In the genomic region with DNA sequence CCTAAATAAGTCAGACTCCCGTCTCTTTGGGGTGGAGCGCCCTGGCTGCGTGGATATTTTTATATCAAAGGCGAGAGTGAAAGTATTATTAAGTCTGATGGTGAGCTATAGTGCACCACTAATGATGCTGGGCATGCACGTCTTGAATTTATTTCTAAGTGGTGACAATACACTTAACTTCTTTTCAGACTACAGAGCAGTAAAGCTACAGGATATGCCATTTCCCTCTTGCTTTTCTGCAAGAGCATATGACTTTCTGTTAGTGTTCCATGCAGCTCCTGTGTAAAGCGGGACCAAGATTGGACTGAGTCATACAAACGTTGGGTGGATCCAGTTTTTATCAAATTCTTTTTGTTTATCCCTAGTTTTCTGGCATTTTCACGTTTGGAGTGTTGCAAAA, we compare ENCODE assay signal across 8 mouse cellular contexts. TPM values are rescaled to one million over a fixed set of nuclear protein-coding genes. Genes with fewer than 3 reads are reported as not detected.
DNase-seq lines count a peak whose midpoint lies in the region; ATAC-seq lines count a peak whose summit lies in the region.

No protein-coding gene starts in this region.

- intact Hi-C loops in left cerebral cortex, postnatal 25 days (cut with DNase I), result no loop called here
- intact Hi-C loops in left cerebral cortex, postnatal 10 days (cut with DNase I), result no loop called here

- peaks cover 10% of the 10 kb centered on the region for H3K4me1 ChIP-seq in brown adipose tissue, adult 24 weeks (ENCODE audit: control insufficient read depth, insufficient read depth, insufficient read length, low read length)
- H3K4me1 ChIP-seq in heart, embryonic 13.5 days, result peaks cover 44% of the 10 kb centered on the region
- peaks cover 45% of the 10 kb centered on the region for H3K4me1 ChIP-seq in liver, embryonic 12.5 days
- peaks cover 5% of the 10 kb centered on the region for H3K4me1 ChIP-seq in stomach, embryonic 14.5 days (ENCODE audit: control insufficient read depth, insufficient read depth, low read length)

- H3K27ac ChIP-seq in brown adipose tissue, adult 24 weeks (replicated peaks; ENCODE audit: low read depth, low read length), result peak overlapping the region; percentile 39
- peak overlapping the region; percentile 94 for H3K27ac ChIP-seq in heart, embryonic 13.5 days (replicated peaks)
- H3K27ac ChIP-seq in liver, embryonic 12.5 days, result peak overlapping the region; percentile 94
- peak overlapping the region; percentile 81 for H3K27ac ChIP-seq in stomach, embryonic 14.5 days (ENCODE audit: low read length)

- H3K27me3 ChIP-seq in heart, embryonic 13.5 days (replicated peaks), result no peaks in the 10 kb centered on the region
- H3K27me3 ChIP-seq in liver, embryonic 12.5 days (replicated peaks), result no peaks in the 10 kb centered on the region
- H3K27me3 ChIP-seq in stomach, embryonic 14.5 days (ENCODE audit: control insufficient read depth, insufficient read depth, low read length), result no peaks in the 10 kb centered on the region

- peak overlapping the region; percentile 94 for H3K4me2 ChIP-seq in heart, embryonic 13.5 days
- peak overlapping the region; percentile 91 for H3K4me2 ChIP-seq in liver, embryonic 12.5 days
- H3K4me2 ChIP-seq in stomach, embryonic 14.5 days (replicated peaks; ENCODE audit: low read depth, low read length), result peak overlapping the region; percentile 46

- peak overlapping the region; percentile 65 for H3K4me3 ChIP-seq in brown adipose tissue, adult 24 weeks (ENCODE audit: insufficient read depth, low read depth, low read length)
- peak overlapping the region; percentile 86 for H3K4me3 ChIP-seq in heart, embryonic 13.5 days
- H3K4me3 ChIP-seq in liver, embryonic 12.5 days, result peak overlapping the region; percentile 98
- peak overlapping the region; percentile 66 for H3K4me3 ChIP-seq in stomach, embryonic 14.5 days (ENCODE audit: low read depth, low read length)

- H3K9me3 ChIP-seq in heart, embryonic 13.5 days, result no peaks in the 10 kb centered on the region
- H3K9me3 ChIP-seq in liver, embryonic 12.5 days (replicated peaks), result no peaks in the 10 kb centered on the region
- H3K9me3 ChIP-seq in stomach, embryonic 14.5 days (ENCODE audit: control insufficient read depth, low read depth, low read length), result no peaks in the 10 kb centered on the region

- 11% methylated on average over 8 of the region's 8 CpGs for WGBS in heart, embryonic 13.5 days
- WGBS in liver, embryonic 12.5 days (ENCODE audit: insufficient replicate concordance), result 7% methylated on average over 8 of the region's 8 CpGs
- WGBS in stomach, embryonic 14.5 days, result 10% methylated on average over 8 of the region's 8 CpGs

- peak; percentile 9 to 31 for DNase-seq in left cerebral cortex, postnatal 25 days (ENCODE audit: low spot score in 2 of 2)
- no peak for DNase-seq in left cerebral cortex, postnatal 10 days (ENCODE audit: extremely low spot score in 1 of 2, low spot score in 2 of 2)
- no peak for DNase-seq in MN1 (ENCODE audit: low spot score)
- no peak for DNase-seq in right cerebral cortex, postnatal 14 days

- H3K36me3 ChIP-seq in heart, embryonic 13.5 days, result peaks cover 22% of the 10 kb centered on the region
- peaks cover 30% of the 10 kb centered on the region for H3K36me3 ChIP-seq in liver, embryonic 12.5 days
- peaks cover 11% of the 10 kb centered on the region for H3K36me3 ChIP-seq in stomach, embryonic 14.5 days (ENCODE audit: control insufficient read depth, insufficient read depth, low read length)

- H3K9ac ChIP-seq in heart, embryonic 13.5 days, result peak overlapping the region; percentile 79
- H3K9ac ChIP-seq in liver, embryonic 12.5 days, result peak overlapping the region; percentile 95
- H3K9ac ChIP-seq in stomach, embryonic 14.5 days (replicated peaks; ENCODE audit: low read depth, low read length), result peak overlapping the region; percentile 33

- ATAC-seq in heart, embryonic 13.5 days (ENCODE audit: extremely low read depth, insufficient number of reproducible peaks, low FRiP score, low TSS enrichment), result no peak
- no peak for ATAC-seq in liver, embryonic 12.5 days
- no peak for ATAC-seq in stomach, embryonic 14.5 days (ENCODE audit: insufficient number of reproducible peaks, insufficient read depth, low FRiP score, low read depth)

RNA-seq across cellular contexts. Expression of gene Fbxo5, which starts 1.0 kb away (rescaled TPM):
- under 1 TPM; 0.78 to 0.89 TPM for total RNA-seq in left cerebral cortex, postnatal 25 days (2021)
- total RNA-seq in left cerebral cortex, postnatal 10 days (2021), result 1 to 10 TPM; 1.7 to 2.7 TPM
- polyA plus RNA-seq in brown adipose tissue, adult 24 weeks (2012; ENCODE audit: insufficient read depth, insufficient read length, missing spikeins), result 0.58 and 0.71 TPM in 2 replicates
- 46.6 and 48.7 TPM in 2 replicates for polyA plus RNA-seq in heart, embryonic 13.5 days (2015; fragmentation: Nextera tagmentation; extraction: Ambion mirVana)
- 94.0 and 95.6 TPM in 2 replicates for polyA plus RNA-seq in liver, embryonic 12.5 days (2016; fragmentation: Nextera tagmentation; extraction: Ambion mirVana)
- polyA plus RNA-seq in stomach, embryonic 14.5 days (2014; fragmentation: Nextera tagmentation; extraction: Ambion mirVana), result 70.7 and 74.8 TPM in 2 replicates

RNA-seq across cellular contexts. Expression of gene Mtrf1l, which starts 17.3 kb away (rescaled TPM):
- total RNA-seq in left cerebral cortex, postnatal 25 days (2021), result 10 to 100 TPM; 11.1 to 11.3 TPM
- total RNA-seq in left cerebral cortex, postnatal 10 days (2021), result 10 to 100 TPM in 1 of 2 experiments, 1 to 10 TPM in 1; 8.1 to 10.8 TPM
- 8.7 and 22.2 TPM in 2 replicates for polyA plus RNA-seq in brown adipose tissue, adult 24 weeks (2012; ENCODE audit: insufficient read depth, insufficient read length, missing spikeins)
- polyA plus RNA-seq in heart, embryonic 13.5 days (2015; fragmentation: Nextera tagmentation; extraction: Ambion mirVana), result 10.3 and 11.3 TPM in 2 replicates
- polyA plus RNA-seq in liver, embryonic 12.5 days (2016; fragmentation: Nextera tagmentation; extraction: Ambion mirVana), result 9.3 and 10.0 TPM in 2 replicates
- polyA plus RNA-seq in stomach, embryonic 14.5 days (2014; fragmentation: Nextera tagmentation; extraction: Ambion mirVana), result 22.1 and 23.3 TPM in 2 replicates

Comparison
In these comparisons a context has a peak if more than half of its experiments do, and no peak if none do; other contexts are left out.
1. DNase-seq: peak in left cerebral cortex, postnatal 25 days (2 of 2); none in left cerebral cortex, postnatal 10 days (0 of 2), MN1 (single experiment) and right cerebral cortex, postnatal 14 days (single experiment).
2. H3K27ac ChIP-seq: peak in every context shown above with its lines; median percentile 94 in heart, embryonic 13.5 days; 94 in liver, embryonic 12.5 days; 81 in stomach, embryonic 14.5 days; 39 in brown adipose tissue, adult 24 weeks.
3. H3K9ac ChIP-seq: peak in every context shown above with its lines; median percentile 95 in liver, embryonic 12.5 days; 79 in heart, embryonic 13.5 days; 33 in stomach, embryonic 14.5 days.
4. RNA of gene Fbxo5, which starts 1.0 kb away (polyA plus RNA-seq): 94.0 to 95.6 TPM in liver, embryonic 12.5 days, 70.7 to 74.8 TPM in stomach, embryonic 14.5 days and 46.6 to 48.7 TPM in heart, embryonic 13.5 days; 0.58 to 0.71 TPM in brown adipose tissue, adult 24 weeks; every median in the first group is over 10 times any median in the second.
5. Peak in every context shown above with its lines, with median percentiles within 50 percentile points of each other: H3K4me3 ChIP-seq and H3K4me2 ChIP-seq.